Mouse (Mus musculus) CD4-positive, CD25-positive, alpha-beta regulatory T cell, adult 4 months (primary cell): ENCODE data around the gene Slc2a13. TPM values are rescaled to one million over a fixed set of nuclear protein-coding genes. Genes with fewer than 3 reads are reported as not detected.

Source experiments
- ATAC-seq: one replicate; pipeline ENCODE4 v1.8.0; 2017
- polyA plus RNA-seq, 2 experiments: library from polyadenylated mRNA; unstranded; fragments of 100-300 nt; shearing (Covaris generic); gene quantifications; one replicate each; pipeline ENCODE4 v1.2.1; 2017

Gene Slc2a13
- polyA plus RNA-seq, 2 experiments from 2014 or later = not detected

GRCm38 (mm10) chr15:91495014-91495413 lies 78.0 kb downstream of the Slc2a13 start:
- ATAC-seq = no peak

- ATAC-seq = no peak
These were observed 93.0 kb downstream of the Slc2a13 start for GRCm38 (mm10) chr15:91479924-91480615.

- ATAC-seq = no peak
These were observed 95.3 kb downstream of the Slc2a13 start for GRCm38 (mm10) chr15:91477766-91478165.

- no peak for ATAC-seq
These were observed 99.2 kb downstream of the Slc2a13 start for GRCm38 (mm10) chr15:91473690-91474409.

- ATAC-seq = no peak
These were observed 107.7 kb downstream of the Slc2a13 start for GRCm38 (mm10) chr15:91465331-91465730.

- ATAC-seq = no peak
These were observed 109.1 kb downstream of the Slc2a13 start for GRCm38 (mm10) chr15:91463857-91464435.

- no peak for ATAC-seq
These were observed 109.9 kb downstream of the Slc2a13 start for GRCm38 (mm10) chr15:91463026-91463661.

- no peak for ATAC-seq
These were observed 111.1 kb downstream of the Slc2a13 start for GRCm38 (mm10) chr15:91461940-91462339.

- ATAC-seq = no peak
These were observed 115.9 kb downstream of the Slc2a13 start for GRCm38 (mm10) chr15:91457202-91457601.

- no peak for ATAC-seq
These were observed 127.7 kb downstream of the Slc2a13 start for GRCm38 (mm10) chr15:91445399-91445798.

GRCm38 (mm10) chr15:91443449-91443848 lies 129.6 kb downstream of the Slc2a13 start:
- ATAC-seq = no peak

GRCm38 (mm10) chr15:91439883-91440282 lies 133.2 kb downstream of the Slc2a13 start:
- ATAC-seq = no peak

- no peak for ATAC-seq
These were observed 147.6 kb downstream of the Slc2a13 start for GRCm38 (mm10) chr15:91425426-91425825.

GRCm38 (mm10) chr15:91406979-91407378 lies 166.1 kb downstream of the Slc2a13 start:
- no peak for ATAC-seq

- ATAC-seq = no peak
These were observed 177.9 kb downstream of the Slc2a13 start for GRCm38 (mm10) chr15:91395165-91395564.

GRCm38 (mm10) chr15:91383694-91384093 lies 189.4 kb downstream of the Slc2a13 start:
- no peak for ATAC-seq

- no peak for ATAC-seq
These were observed 190.5 kb downstream of the Slc2a13 start for GRCm38 (mm10) chr15:91382606-91383005.

GRCm38 (mm10) chr15:91381864-91382263 lies 191.2 kb downstream of the Slc2a13 start:
- no peak for ATAC-seq

- ATAC-seq = no peak
These were observed 194.2 kb downstream of the Slc2a13 start for GRCm38 (mm10) chr15:91378751-91379325.

- ATAC-seq = no peak
These were observed 195.5 kb downstream of the Slc2a13 start for GRCm38 (mm10) chr15:91377568-91377967.

GRCm38 (mm10) chr15:91377105-91377504 lies 196.0 kb downstream of the Slc2a13 start:
- ATAC-seq = no peak

- no peak for ATAC-seq
These were observed 198.6 kb downstream of the Slc2a13 start for GRCm38 (mm10) chr15:91374441-91374840.

- no peak for ATAC-seq
These were observed 199.9 kb downstream of the Slc2a13 start for GRCm38 (mm10) chr15:91373203-91373584.
